9 mouse cellular contexts compared by ENCODE assay signal in genomic region chr8:13548235-13548634, GRCm38 (mm10). TPM values are rescaled to one million over a fixed set of nuclear protein-coding genes. Genes with fewer than 3 reads are reported as not detected.
DNase-seq lines count a peak whose midpoint lies in the region; ATAC-seq and TF ChIP-seq lines count a peak whose summit lies in the region.
"Had no signal": no experiment of that assay in that cellular context is flagged by ENCODE, and none has a peak within 500 bp of the region (broad histone marks: within the 10 kb centered on the region; RNA-seq: fewer than 3 reads in every experiment).

No protein-coding gene starts in this region.

- no peak overlapping the region for H3K4me2 ChIP-seq in midbrain, postnatal 0 days (ENCODE audit: low read depth, low read length, poor library complexity, severe bottlenecking)
- no peak overlapping the region for H3K4me2 ChIP-seq in midbrain, embryonic 16.5 days (ENCODE audit: low read length)

- H3K4me1 ChIP-seq in midbrain, postnatal 0 days (ENCODE audit: insufficient read depth, low read length): no peaks in the 10 kb centered on the region
- no peaks in the 10 kb centered on the region for H3K4me1 ChIP-seq in midbrain, embryonic 16.5 days (ENCODE audit: control insufficient read depth, insufficient read depth, low read length)
- H3K4me1 ChIP-seq in kidney, adult 2 months (ENCODE audit: control insufficient read depth, insufficient read depth, low read length): peaks cover 5% of the 10 kb centered on the region; the same call in 1 of the 2 replicates

- H3K9me3 ChIP-seq in midbrain, postnatal 0 days (ENCODE audit: low read length): no peaks in the 10 kb centered on the region
- 0 out of 2 replicates have a peak, but pooled peaks cover 6% of the 10 kb centered on the region for H3K9me3 ChIP-seq in midbrain, embryonic 16.5 days (replicated peaks; ENCODE audit: control insufficient read depth, low read length, poor library complexity, severe bottlenecking)

- no peak overlapping the region for H3K4me3 ChIP-seq in midbrain, postnatal 0 days (ENCODE audit: low read depth, low read length)
- no peak overlapping the region for H3K4me3 ChIP-seq in midbrain, embryonic 16.5 days (ENCODE audit: low read depth, low read length)
- no peak overlapping the region for H3K4me3 ChIP-seq in kidney, adult 2 months (ENCODE audit: insufficient read depth, low read depth, low read length)
- H3K4me3 ChIP-seq: limb, embryonic 13.5 days had no signal

- no peak overlapping the region for H3K27ac ChIP-seq in midbrain, postnatal 0 days (ENCODE audit: low read depth, low read length)
- no peak overlapping the region for H3K27ac ChIP-seq in midbrain, embryonic 16.5 days (ENCODE audit: low read length)
- no peak overlapping the region for H3K27ac ChIP-seq in kidney, adult 2 months (ENCODE audit: insufficient read depth, low read depth, low read length)

- peak; percentile 54 to 86 for DNase-seq in adrenal gland, adult (ENCODE audit: inconsistent age in 2 of 2, low spot score in 1 of 2)
- no peak for DNase-seq in adrenal gland, postnatal 4 days (ENCODE audit: low spot score in 2 of 2)
- peak; percentile 55 for DNase-seq in midbrain, postnatal 0 days (ENCODE audit: low spot score)
- peak; percentile 70 to 73 for DNase-seq in cerebellum, postnatal 10 days
- peak; percentile 61 for DNase-seq in kidney, adult 2 months
- peak; percentile 53 for DNase-seq in retina, postnatal 1 day
- DNase-seq in urinary bladder, postnatal 25 days (ENCODE audit: low spot score): no peak

- TF ChIP-seq POLR2A in kidney, adult 2 months (IDR thresholded peaks at IDR 0.05; ENCODE audit: low read depth, low read length): no peak

- no peak for ATAC-seq in midbrain, postnatal 0 days (ENCODE audit: low FRiP score)
- no peak for ATAC-seq in midbrain, embryonic 16.5 days

- H3K27me3 ChIP-seq in midbrain, postnatal 0 days (ENCODE audit: insufficient read depth, low read length): no peaks in the 10 kb centered on the region
- H3K27me3 ChIP-seq in midbrain, embryonic 16.5 days (ENCODE audit: control insufficient read depth, insufficient read depth, low read depth, low read length): no peaks in the 10 kb centered on the region
- H3K27me3 ChIP-seq in kidney, adult 2 months (replicated peaks; ENCODE audit: control insufficient read depth, insufficient read depth, low read length): no peaks in the 10 kb centered on the region

- H3K9ac ChIP-seq in midbrain, postnatal 0 days (replicated peaks; ENCODE audit: low read length, poor library complexity, severe bottlenecking): no peak overlapping the region
- no peak overlapping the region for H3K9ac ChIP-seq in midbrain, embryonic 16.5 days (ENCODE audit: low read depth, low read length)
- H3K9ac ChIP-seq: limb, embryonic 13.5 days had no signal

- peak; percentile 71 for TF ChIP-seq CTCF in midbrain, postnatal 0 days (IDR thresholded peaks at IDR 0.05)
- TF ChIP-seq CTCF in kidney, adult 2 months (conservative IDR thresholded peaks at IDR 0.05; ENCODE audit: insufficient read depth, insufficient read length, low read depth, low read length): peak; percentile 74

- H3K36me3 ChIP-seq in midbrain, postnatal 0 days (ENCODE audit: insufficient read depth, low read length): no peaks in the 10 kb centered on the region
- H3K36me3 ChIP-seq in midbrain, embryonic 16.5 days (ENCODE audit: control insufficient read depth, insufficient read depth, low read length): no peaks in the 10 kb centered on the region
- H3K36me3 ChIP-seq in kidney, adult 2 months (ENCODE audit: control insufficient read depth, insufficient read depth, low read length): no peaks in the 10 kb centered on the region
- H3K36me3 ChIP-seq: limb, embryonic 13.5 days had no signal

- WGBS in midbrain, postnatal 0 days: 60% methylated on average over 4 of the region's 4 CpGs
- WGBS in midbrain, embryonic 16.5 days: 54% methylated on average over 4 of the region's 4 CpGs
- WGBS in kidney, adult 2 months: 12% methylated on average over 4 of the region's 4 CpGs

RNA-seq across cellular contexts. Expression of gene 1700029H14Rik, which starts 14.0 kb away (rescaled TPM):
- under 1 TPM; 0.22 to 0.37 TPM for total RNA-seq in adrenal gland, postnatal 4 days (2021)
- not detected in 2 replicates for total RNA-seq in midbrain, postnatal 0 days (2014; rRNA removed)
- not detected in 2 replicates for polyA plus RNA-seq in midbrain, postnatal 0 days (2015; fragmentation: Nextera tagmentation; extraction: Ambion mirVana)
- polyA plus RNA-seq in midbrain, embryonic 16.5 days (2015; fragmentation: Nextera tagmentation; extraction: Ambion mirVana): not detected in 2 replicates
- not detected in 2 replicates for polyA plus RNA-seq in kidney, adult 2 months (2012; rRNA removed)
- polyA plus RNA-seq: limb, embryonic 13.5 days had no signal

RNA-seq across cellular contexts. Expression of gene Gas6, which starts 53.9 kb away (rescaled TPM):
- total RNA-seq in adrenal gland, postnatal 4 days (2021): 100 to 1,000 TPM; 158 to 160 TPM
- total RNA-seq in midbrain, postnatal 0 days (2014; rRNA removed): 73.6 and 91.0 TPM in 2 replicates
- polyA plus RNA-seq in midbrain, postnatal 0 days (2015; fragmentation: Nextera tagmentation; extraction: Ambion mirVana): 63.0 and 67.8 TPM in 2 replicates
- polyA plus RNA-seq in midbrain, embryonic 16.5 days (2015; fragmentation: Nextera tagmentation; extraction: Ambion mirVana): 37.7 and 45.7 TPM in 2 replicates
- 461 and 486 TPM in 2 replicates for polyA plus RNA-seq in kidney, adult 2 months (2012; rRNA removed)

Comparison
In these comparisons a context has a peak if more than half of its experiments do, and no peak if none do; other contexts are left out.
1. DNase-seq: peak in adrenal gland, adult (2 of 2), midbrain, postnatal 0 days (single experiment), cerebellum, postnatal 10 days (2 of 2), kidney, adult 2 months (single experiment) and retina, postnatal 1 day (single experiment); none in adrenal gland, postnatal 4 days (0 of 2) and urinary bladder, postnatal 25 days (single experiment).